Mouse (Mus musculus) MEL-GATA-1-ER (cell line): ENCODE measurements around the gene Gm45713.
A peak's percentile ranks its signal among the peaks of the same experiment; 100 is the strongest.
"Not testable (repeated sequence)": the region's sequence is repeated elsewhere in the genome, so short reads cannot be mapped to it uniquely, and the experiment has no call there.

Source experiments
- DNase-seq: peaks from one replicate; pipeline ENCODE4 v3.0.0-alpha.2; 2012; ENCODE audit warnings: low read depth; ENCODE audit errors: extremely low read depth

The Gm45713 gene

DNA sequence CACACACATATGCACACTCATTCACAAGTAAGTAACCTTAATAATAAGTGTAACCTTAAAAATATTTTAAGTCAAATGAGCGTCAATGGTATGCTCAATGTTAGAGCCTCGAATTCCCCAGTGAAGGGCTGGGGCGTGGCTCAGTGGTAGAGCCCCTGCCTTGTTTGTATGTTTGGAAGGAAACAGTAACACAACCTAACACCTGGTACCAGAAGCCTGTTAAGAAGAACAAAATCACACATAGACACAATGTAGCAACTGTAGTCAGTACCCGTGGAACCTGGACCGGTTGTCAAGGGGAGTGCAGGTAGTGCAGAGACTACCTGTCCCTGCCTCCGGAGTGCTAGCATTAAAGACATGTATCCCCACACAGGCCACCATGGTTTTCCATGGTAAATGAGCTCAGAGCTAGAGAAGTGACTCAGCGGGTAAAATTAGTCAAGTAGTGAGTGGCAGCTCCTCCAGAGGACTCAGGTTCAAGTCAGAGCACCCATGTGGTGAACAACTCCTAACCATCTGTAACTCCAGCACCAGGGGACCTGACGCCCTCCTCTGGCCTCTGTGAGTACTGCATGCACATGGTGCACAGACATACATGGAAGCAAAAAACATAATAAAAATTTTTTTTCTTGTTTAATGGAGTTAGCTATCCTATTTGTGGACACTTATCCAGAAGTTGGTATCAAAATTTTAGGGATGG lies 37.3 kb downstream of the Gm45713 start:
- DNase-seq: no peak

GRCm38 (mm10) chr7:45097479-45097878 lies 38.6 kb downstream of the Gm45713 start:
- no peak for DNase-seq

DNA sequence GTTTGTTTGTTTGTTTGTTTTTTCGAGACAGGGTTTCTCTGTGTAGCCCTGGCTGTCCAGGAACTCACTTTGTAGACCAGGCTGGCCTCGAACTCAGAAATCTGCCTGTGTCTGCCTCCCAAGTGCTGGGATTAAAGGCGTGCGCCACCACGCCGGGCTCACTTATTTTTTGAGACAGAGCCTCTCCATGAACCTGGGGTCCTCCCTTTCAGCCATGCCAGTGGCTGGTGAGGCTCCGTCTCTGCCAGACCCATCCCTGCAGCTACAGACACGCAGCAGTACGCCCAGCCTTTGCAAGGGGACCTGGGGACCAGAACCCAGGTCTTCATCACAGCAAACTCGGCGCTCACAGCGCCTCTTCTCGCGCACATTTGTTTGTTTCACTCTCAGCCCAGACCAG lies 40.1 kb downstream of the Gm45713 start:
- DNase-seq: not testable (repeated sequence)

GRCm38 (mm10) chr7:45095367-45095766 lies 40.7 kb downstream of the Gm45713 start:
- no peak for DNase-seq

DNA sequence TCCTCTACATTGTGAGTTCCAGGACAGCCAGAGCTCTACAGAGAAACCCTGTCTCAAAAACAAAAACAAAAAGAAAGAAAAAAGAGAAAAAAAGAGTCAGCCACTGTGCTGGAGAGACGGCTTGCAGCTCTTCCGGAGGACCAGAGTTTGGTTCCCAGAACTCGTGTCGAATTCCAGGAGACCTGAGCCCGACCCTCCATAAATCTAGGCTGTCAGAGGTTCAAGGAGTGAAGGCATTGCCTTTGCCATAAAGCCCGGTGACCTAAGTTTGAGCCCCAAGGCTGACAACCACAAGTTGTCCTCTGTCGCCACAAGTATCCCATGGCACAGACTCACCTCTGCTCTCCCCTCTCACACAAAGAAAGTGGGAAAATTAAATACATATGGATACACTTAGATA lies 41.9 kb downstream of the Gm45713 start:
- DNase-seq: no peak

DNA sequence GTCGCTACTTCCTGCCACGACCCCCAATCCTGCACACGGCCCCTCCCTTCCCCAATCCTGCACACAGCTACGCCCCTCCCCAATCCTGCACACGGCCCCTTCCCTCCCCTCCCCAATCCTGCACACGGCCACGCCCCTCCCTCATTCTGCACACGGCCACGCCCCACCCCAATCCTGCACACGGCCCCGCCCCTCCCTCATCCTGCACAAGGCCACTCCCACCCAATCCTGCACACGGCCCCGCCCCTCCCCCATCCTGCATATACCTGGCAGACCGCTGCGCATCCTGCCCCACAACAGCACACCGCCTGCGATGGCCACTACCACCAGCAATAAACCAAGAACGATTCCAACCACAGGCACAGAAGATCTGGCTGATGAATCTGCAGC lies 42.5 kb downstream of the Gm45713 start:
- no peak for DNase-seq

GRCm38 (mm10) chr7:45092828-45093515 lies 43.1 kb downstream of the Gm45713 start:
- no peak for DNase-seq

DNA sequence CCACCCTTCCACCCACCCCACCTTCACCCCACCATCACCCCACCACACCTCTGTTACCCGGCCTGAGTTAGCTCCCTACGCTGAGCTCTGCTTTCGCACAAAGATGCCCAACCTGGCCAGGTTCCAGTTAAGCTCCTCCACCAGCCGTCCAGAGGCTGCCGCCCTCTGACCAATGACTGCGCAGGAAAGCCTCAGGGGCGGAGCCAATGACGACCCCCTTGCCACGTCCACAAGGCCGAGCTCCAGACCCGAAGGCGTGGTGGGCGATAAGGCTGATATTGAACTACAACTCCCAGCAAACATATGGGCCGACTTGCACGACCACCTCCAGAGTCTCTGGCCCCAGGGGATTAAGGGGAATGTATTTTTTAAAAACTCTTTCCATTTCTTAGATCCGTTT lies 44.0 kb downstream of the Gm45713 start, which contains the start of gene Rcn3:
Gene Rcn3, minus strand, starts transcription at position 174 of the 400 bp plus-strand sequence.
- peak; percentile 89 for DNase-seq

- peak; percentile 42 for DNase-seq
Measured at GRCm38 (mm10) chr7:45091001-45091990, 44.7 kb downstream of the Gm45713 start.

- peak; percentile 44 for DNase-seq
Measured at GRCm38 (mm10) chr7:45090251-45090977, 45.6 kb downstream of the Gm45713 start.

DNA sequence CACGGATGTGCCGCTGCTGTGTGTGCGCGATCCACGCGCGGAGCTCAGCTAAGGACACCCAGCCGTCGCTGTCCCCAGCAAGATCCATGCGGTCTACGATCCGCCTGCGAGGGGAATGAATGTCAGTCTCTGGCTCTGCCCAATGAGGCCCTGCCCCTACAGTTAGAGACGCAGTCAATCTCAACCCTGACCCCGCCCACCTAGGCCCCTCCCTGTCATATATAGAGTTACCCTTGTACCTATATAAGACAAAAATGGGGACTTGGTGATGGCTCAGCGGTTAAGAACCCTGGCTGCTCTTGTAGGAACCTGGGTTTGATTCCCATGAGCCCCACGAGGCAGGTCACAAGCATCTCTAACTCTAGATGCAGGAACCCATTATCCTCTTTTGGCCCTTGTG lies 47.4 kb downstream of the Gm45713 start:
- no peak for DNase-seq

GRCm38 (mm10) chr7:45086084-45086483 lies 49.9 kb downstream of the Gm45713 start:
- no peak for DNase-seq

DNA sequence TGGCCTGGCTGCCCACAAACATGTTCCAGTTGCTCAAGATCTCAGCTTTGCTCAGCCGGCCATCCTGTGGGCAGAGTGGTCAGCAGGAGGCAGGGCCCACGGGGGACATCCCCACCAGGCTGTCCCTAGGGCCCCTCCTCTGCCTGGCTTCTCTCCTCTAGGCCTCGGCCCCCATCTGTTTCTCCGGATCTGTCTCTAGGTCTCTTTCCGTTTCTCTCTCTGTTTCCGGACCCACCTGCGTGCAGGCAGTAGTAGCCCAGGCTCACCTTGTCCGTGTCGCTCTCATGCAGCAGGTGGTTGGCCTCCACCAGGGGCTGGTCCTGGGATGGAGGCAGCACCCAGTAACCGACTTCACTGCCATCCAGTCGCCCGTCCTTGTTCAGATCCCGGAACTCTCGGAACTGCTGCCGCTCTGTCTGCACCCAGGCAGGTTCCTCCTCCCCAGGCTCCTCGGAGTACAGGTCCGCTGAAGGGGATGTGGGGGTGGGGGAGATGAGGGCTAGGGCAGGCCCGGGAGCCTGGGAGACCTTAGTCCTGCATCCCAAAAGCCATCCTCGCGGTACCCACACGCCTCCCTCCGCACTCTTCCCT lies 52.6 kb downstream of the Gm45713 start:
- no peak for DNase-seq

DNA sequence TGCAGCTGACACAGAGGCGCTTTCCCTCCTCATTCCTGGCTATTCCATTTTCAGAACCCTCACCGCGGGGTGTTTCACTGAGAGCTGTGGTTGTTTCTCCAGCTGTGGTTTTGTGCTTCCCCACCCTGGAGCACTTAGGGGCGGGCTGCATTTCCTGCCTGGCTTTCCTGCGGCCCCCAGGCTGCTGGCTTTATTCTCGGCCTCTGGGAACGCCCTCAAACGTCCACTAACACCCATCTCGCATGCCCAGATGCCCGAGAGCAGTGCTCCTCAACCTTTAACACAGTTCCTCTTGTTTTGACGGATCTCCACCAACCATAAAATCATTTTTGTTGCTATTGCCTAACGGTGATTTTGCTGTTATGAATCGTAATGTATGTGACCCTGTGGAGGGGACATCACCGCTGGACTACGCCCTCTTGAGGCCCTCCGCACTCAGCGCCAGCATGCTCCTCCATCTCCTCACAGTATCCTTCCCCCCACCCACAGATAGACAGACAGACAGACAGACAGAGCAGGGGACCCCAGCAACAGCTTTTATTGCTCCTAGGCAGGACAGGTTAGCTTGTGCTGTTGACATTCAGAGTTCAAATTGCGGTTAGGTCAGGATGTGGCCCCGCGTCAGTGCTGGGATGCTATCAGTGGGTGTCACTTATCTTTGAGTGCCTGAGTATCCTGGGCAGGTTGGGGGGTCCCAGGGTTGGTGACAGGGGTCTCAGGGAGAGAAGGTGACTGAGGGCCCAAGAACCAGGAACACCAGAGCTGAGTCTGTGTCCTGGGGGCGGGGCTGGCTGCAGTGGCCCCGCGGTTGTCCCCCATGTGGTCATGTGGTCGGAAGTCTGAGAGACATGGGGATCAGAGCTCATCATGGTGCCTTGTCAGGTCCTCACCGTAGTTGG lies 53.4 kb downstream of the Gm45713 start:
- no peak for DNase-seq

GRCm38 (mm10) chr7:45081016-45081415 lies 55.0 kb downstream of the Gm45713 start:
- DNase-seq: no peak

- DNase-seq: peak; percentile 48
Measured at GRCm38 (mm10) chr7:45079856-45080255, 56.2 kb downstream of the Gm45713 start.

- peak; percentile 41 for DNase-seq
Measured at GRCm38 (mm10) chr7:45078513-45078912, 57.5 kb downstream of the Gm45713 start.

GRCm38 (mm10) chr7:45077829-45078228 lies 58.2 kb downstream of the Gm45713 start:
- DNase-seq: no peak

GRCm38 (mm10) chr7:45077322-45077721 lies 58.7 kb downstream of the Gm45713 start:
- DNase-seq: no peak

- DNase-seq: no peak
Measured at GRCm38 (mm10) chr7:45076501-45076900, 59.5 kb downstream of the Gm45713 start.
